Mouse (Mus musculus) liver, embryonic 14.5 days (tissue): ENCODE data around the gene Homer2. TPM values are rescaled to one million over a fixed set of nuclear protein-coding genes. Genes with fewer than 3 reads are reported as not detected.

ENCODE experiments used
- ATAC-seq: fragments of 200-750 bp; cut with Nextera tagmentation; 2 replicates; pipeline ENCODE4 v1.8.0; 2017; ENCODE audit warnings: moderate number of reproducible peaks, mild to moderate bottlenecking, moderate library complexity; ENCODE audit not compliant: insufficient read depth
- DNase-seq, 3 experiments: peaks; one replicate each; pipeline ENCODE4 v3.0.0-alpha.2; 2012 to 2013; ENCODE audit warnings: low read depth in 3 of 3, low spot score in 3 of 3
- H3K27ac ChIP-seq: fragments of 300-500 bp; sonication (generic); 2 replicates; pipeline ENCODE4 v1.5.1; 2014; ENCODE audit warnings: moderate library complexity, mild to moderate bottlenecking, control low read depth, inconsistent platforms
- H3K27me3 ChIP-seq: fragments of 300-500 bp; sonication (generic); 2 replicates; pipeline ENCODE4 v1.6.1; 2014; ENCODE audit warnings: mild to moderate bottlenecking, low read length, moderate library complexity; ENCODE audit not compliant: control insufficient read depth, insufficient read depth
- H3K36me3 ChIP-seq: fragments of 300-500 bp; sonication (generic); replicated peaks from 2 replicates; pipeline ENCODE4 v1.6.1; 2014; ENCODE audit warnings: low read depth; ENCODE audit not compliant: control insufficient read depth, insufficient read depth
- H3K4me1 ChIP-seq, 2 experiments: fragments of 200-500 bp in 1 of 2; fragments of 300-500 bp in 1 of 2; sonication (generic) in 1 of 2; replicated peaks; 2 replicates each; pipeline ENCODE4 v1.6.1; 2012 to 2014; ENCODE audit warnings: antibody characterized with exemption in 1 of 2, inconsistent platforms in 1 of 2, low read length in 1 of 2; ENCODE audit not compliant: control insufficient read depth in 2 of 2, insufficient read depth in 2 of 2
- H3K4me2 ChIP-seq: fragments of 300-500 bp; sonication (generic); 2 replicates; pipeline ENCODE4 v1.6.1; 2014; ENCODE audit warnings: low read depth, mild to moderate bottlenecking, control low read depth, moderate library complexity
- H3K4me3 ChIP-seq, 2 experiments: fragments of 200-500 bp in 1 of 2; fragments of 300-500 bp in 1 of 2; sonication (generic) in 1 of 2; 2 replicates each; pipeline ENCODE4 v1.5.1; 2012 to 2014; ENCODE audit warnings: low read depth in 2 of 2, low read length in 2 of 2, mild to moderate bottlenecking in 2 of 2, control low read depth in 1 of 2, inconsistent platforms in 1 of 2, moderate library complexity in 1 of 2; ENCODE audit not compliant: insufficient read depth in 1 of 2
- H3K9ac ChIP-seq: fragments of 300-500 bp; sonication (generic); replicated peaks from 2 replicates; pipeline ENCODE4 v1.6.1; 2014; ENCODE audit warnings: mild to moderate bottlenecking, control low read depth, moderate library complexity
- H3K9me3 ChIP-seq: fragments of 300-500 bp; sonication (generic); 2 replicates; pipeline ENCODE4 v1.6.1; 2016; ENCODE audit warnings: low read length, mixed read lengths; ENCODE audit not compliant: control insufficient read depth
- CTCF ChIP-seq: IDR thresholded peaks from 2 replicates; pipeline ENCODE4 v1.5.1; 2016; ENCODE audit warnings: antibody characterized with exemption, low read depth, control low read depth
- EP300 ChIP-seq: IDR thresholded peaks from 2 replicates; pipeline ENCODE4 v1.6.1; 2016; ENCODE audit warnings: antibody characterized with exemption, low read depth
- WGBS: fragments of 180-500 bp; shearing (Covaris S2); extraction: QIAGEN DNeasy Blood & Tissue Kit; methylation state at CpG from one replicate; pipeline ENCODE4 v1.1.7; 2014; ENCODE audit not compliant: insufficient replicate concordance; 5-methylcytosine and 5-hydroxymethylcytosine counted together
- polyA plus RNA-seq, 2 experiments: library from polyadenylated mRNA; depleted of rRNA in 1 of 2; stranded (reverse) in 1 of 2; unstranded in 1 of 2; fragments of >200 nt; fragmentation: Nextera tagmentation in 1 of 2; extraction: Ambion mirVana in 1 of 2; gene quantifications; 2 replicates each; pipeline versions ENCODE4 v1.2.1 to v1.2.3; 2012 to 2014

Homer2 gene
- polyA plus RNA-seq, 2 experiments: 2.6 to 2.8 TPM

- WGBS: 85% methylated on average over 5 of the region's 5 CpGs
- no peak overlapping the region for H3K9ac ChIP-seq
- H3K27me3 ChIP-seq: no peaks in the 10 kb centered on the region
- H3K4me1 ChIP-seq: no peaks in the 10 kb centered on the region
- no peak overlapping the region for H3K27ac ChIP-seq
- H3K9me3 ChIP-seq: no peaks in the 10 kb centered on the region
- H3K36me3 ChIP-seq: peaks cover 62% of the 10 kb centered on the region
- TF ChIP-seq CTCF: no peak
- no peak overlapping the region for H3K4me3 ChIP-seq
- DNase-seq (no peak), ATAC-seq (no peak)
- H3K4me2 ChIP-seq: no peak overlapping the region
Measured at GRCm38 (mm10) chr7:81595056-81595455, 112.3 kb downstream of the Homer2 start.

GRCm38 (mm10) chr7:81593387-81593786 is 113.9 kb downstream of the Homer2 start:
- Histone ChIP-seq H3K27ac (no peak overlapping the region), H3K9me3 (no peaks in the 10 kb centered on the region), H3K4me3 (no peak overlapping the region), H3K27me3 (no peaks in the 10 kb centered on the region), H3K4me1 (no peaks in the 10 kb centered on the region), H3K36me3 (peaks cover 70% of the 10 kb centered on the region), H3K4me2 (no peak overlapping the region), H3K9ac (no peak overlapping the region)
- DNase-seq (no peak), ATAC-seq (no peak)
- TF ChIP-seq CTCF: no peak
- no peak for TF ChIP-seq EP300
- 81% methylated on average over 8 of the region's 8 CpGs for WGBS

GRCm38 (mm10) chr7:81592686-81593085 is 114.6 kb downstream of the Homer2 start:
- Histone ChIP-seq H3K27ac (no peak overlapping the region), H3K4me1 (no peaks in the 10 kb centered on the region), H3K4me2 (no peak overlapping the region), H3K9ac (no peak overlapping the region), H3K4me3 (no peak overlapping the region), H3K27me3 (no peaks in the 10 kb centered on the region), H3K36me3 (peaks cover 70% of the 10 kb centered on the region), H3K9me3 (no peaks in the 10 kb centered on the region)
- 73% methylated on average over 9 of the region's 9 CpGs for WGBS
- DNase-seq: no peak
- TF ChIP-seq EP300: no peak
- no peak for ATAC-seq

- peaks cover 59% of the 10 kb centered on the region for H3K36me3 ChIP-seq
- WGBS: 79% methylated on average over 4 of the region's 4 CpGs
- peak in 1 of 3 experiments; percentile 27 for DNase-seq
Measured at GRCm38 (mm10) chr7:81587238-81587637, 120.1 kb downstream of the Homer2 start.

GRCm38 (mm10) chr7:81585326-81585725 is 122.0 kb downstream of the Homer2 start:
- WGBS: 83% methylated on average over 7 of the region's 7 CpGs
- Histone ChIP-seq H3K27me3 (no peaks in the 10 kb centered on the region), H3K36me3 (peaks cover 45% of the 10 kb centered on the region), H3K4me3 (no peak overlapping the region), H3K9ac (no peak overlapping the region), H3K27ac (no peak overlapping the region), H3K9me3 (no peaks in the 10 kb centered on the region), H3K4me2 (no peak overlapping the region), H3K4me1 (peaks cover 0 to 5% of the 10 kb centered on the region in 2 experiments; a peak in 2 of 4 replicates)
- no peak for TF ChIP-seq CTCF
- no peak for TF ChIP-seq EP300
- DNase-seq (no peak), ATAC-seq (no peak)

More at GRCm38 (mm10) chr7:81587238-81587637, 120.1 kb downstream of the Homer2 start:
- Histone ChIP-seq H3K9me3 (no peaks in the 10 kb centered on the region), H3K4me2 (no peak overlapping the region), H3K27me3 (no peaks in the 10 kb centered on the region), H3K4me1 (peaks cover 0 to 5% of the 10 kb centered on the region in 2 experiments; a peak in 2 of 4 replicates), H3K9ac (no peak overlapping the region), H3K4me3 (no peak overlapping the region), H3K27ac (no peak overlapping the region; the same call in 1 of the 2 replicates)
- no peak for TF ChIP-seq EP300
- no peak for TF ChIP-seq CTCF
- peak; percentile 73 for ATAC-seq
